Comparison of ENCODE assay signal across 15 mouse cellular contexts in genomic region chr3:56536178-56536577, GRCm38 (mm10).
DNase-seq lines count a peak whose midpoint lies in the region; ATAC-seq and TF ChIP-seq lines count a peak whose summit lies in the region.
"Had no signal": no experiment of that assay in that cellular context is flagged by ENCODE, and none has a peak within 500 bp of the region (broad histone marks: within the 10 kb centered on the region; RNA-seq: fewer than 3 reads in every experiment).

No protein-coding gene starts in this region.

- TF ChIP-seq POLR2A in lung, adult 2 months (IDR thresholded peaks at IDR 0.05; ENCODE audit: borderline replicate concordance, extremely low read depth, low read depth, low read length), result no peak

- H3K4me3 ChIP-seq in hindbrain, postnatal 0 days (ENCODE audit: low read length), result no peak overlapping the region
- no peak overlapping the region for H3K4me3 ChIP-seq in hindbrain, embryonic 12.5 days
- H3K4me3 ChIP-seq in lung, adult 2 months (replicated peaks; ENCODE audit: extremely low read depth, low read depth, low read length), result no peak overlapping the region
- H3K4me3 ChIP-seq: forebrain, embryonic 10.5 days; heart, embryonic 13.5 days; hindbrain, embryonic 13.5 days; limb, embryonic 10.5 days; midbrain, embryonic 12.5 days had no signal

- no peaks in the 10 kb centered on the region for H3K27me3 ChIP-seq in hindbrain, postnatal 0 days (ENCODE audit: insufficient read depth, low read length)
- H3K27me3 ChIP-seq in hindbrain, embryonic 12.5 days, result no peaks in the 10 kb centered on the region
- H3K27me3 ChIP-seq: heart, embryonic 13.5 days; hindbrain, embryonic 13.5 days; midbrain, embryonic 12.5 days had no signal

- H3K27ac ChIP-seq in hindbrain, postnatal 0 days, result no peak overlapping the region
- no peak overlapping the region for H3K27ac ChIP-seq in hindbrain, embryonic 12.5 days
- H3K27ac ChIP-seq: forebrain, embryonic 10.5 days; heart, embryonic 13.5 days; hindbrain, embryonic 13.5 days; limb, embryonic 10.5 days; midbrain, embryonic 12.5 days had no signal

- no peaks in the 10 kb centered on the region for H3K4me1 ChIP-seq in hindbrain, postnatal 0 days (ENCODE audit: insufficient read depth, low read length)
- H3K4me1 ChIP-seq in hindbrain, embryonic 12.5 days, result no peaks in the 10 kb centered on the region
- no peaks in the 10 kb centered on the region for H3K4me1 ChIP-seq in lung, adult 2 months (ENCODE audit: control insufficient read depth, insufficient read depth, low read length)
- H3K4me1 ChIP-seq: forebrain, embryonic 10.5 days; heart, embryonic 13.5 days; hindbrain, embryonic 13.5 days; limb, embryonic 10.5 days; midbrain, embryonic 12.5 days had no signal

- H3K9ac ChIP-seq in hindbrain, postnatal 0 days (replicated peaks; ENCODE audit: low read length), result no peak overlapping the region
- H3K9ac ChIP-seq in hindbrain, embryonic 12.5 days, result no peak overlapping the region
- H3K9ac ChIP-seq: heart, embryonic 13.5 days; hindbrain, embryonic 13.5 days; midbrain, embryonic 12.5 days had no signal

- no peak for DNase-seq in hindbrain, postnatal 0 days (ENCODE audit: low spot score)
- DNase-seq in lung, postnatal 36 days, result peak; percentile 1
- no peak for DNase-seq in lung, adult 2 months
- peak; percentile 18 for DNase-seq in NIH3T3 (ENCODE audit: low read depth)
- DNase-seq in kidney, postnatal 14 days, result peak; percentile 2
- no peak for DNase-seq in T-cell, adult 2 months (ENCODE audit: low spot score)
- DNase-seq: adrenal gland, adult 2 months; cerebellum, adult 18-20 months; right cerebral cortex, adult 18-20 months had no signal

- TF ChIP-seq CTCF in hindbrain, postnatal 0 days (IDR thresholded peaks at IDR 0.05; ENCODE audit: low read depth), result peak; percentile 12; the same call in 1 of the 2 replicates
- no peak for TF ChIP-seq CTCF in lung, adult 2 months (IDR thresholded peaks at IDR 0.05; ENCODE audit: insufficient read depth, low read length)

- no peaks in the 10 kb centered on the region for H3K36me3 ChIP-seq in hindbrain, postnatal 0 days (ENCODE audit: insufficient read depth, low read length)
- no peaks in the 10 kb centered on the region for H3K36me3 ChIP-seq in hindbrain, embryonic 12.5 days
- H3K36me3 ChIP-seq: forebrain, embryonic 10.5 days; heart, embryonic 13.5 days; hindbrain, embryonic 13.5 days; limb, embryonic 10.5 days; midbrain, embryonic 12.5 days had no signal

- WGBS in hindbrain, postnatal 0 days, result 85% methylated on average over 2 of the region's 2 CpGs
- 91% methylated on average over 2 of the region's 2 CpGs for WGBS in hindbrain, embryonic 12.5 days
- 80% methylated on average over 2 of the region's 2 CpGs for WGBS in lung, adult 2 months

- ATAC-seq in hindbrain, postnatal 0 days, result no peak
- no peak for ATAC-seq in hindbrain, embryonic 12.5 days (ENCODE audit: low FRiP score)

- no peak overlapping the region for H3K4me2 ChIP-seq in hindbrain, postnatal 0 days (ENCODE audit: low read depth, low read length)
- H3K4me2 ChIP-seq in hindbrain, embryonic 12.5 days (replicated peaks), result no peak overlapping the region
- H3K4me2 ChIP-seq: heart, embryonic 13.5 days; hindbrain, embryonic 13.5 days; midbrain, embryonic 12.5 days had no signal

- H3K9me3 ChIP-seq in hindbrain, postnatal 0 days (ENCODE audit: low read length), result no peaks in the 10 kb centered on the region
- H3K9me3 ChIP-seq in hindbrain, embryonic 12.5 days (replicated peaks), result no peaks in the 10 kb centered on the region
- H3K9me3 ChIP-seq: forebrain, embryonic 10.5 days; heart, embryonic 13.5 days; hindbrain, embryonic 13.5 days; limb, embryonic 10.5 days; midbrain, embryonic 12.5 days had no signal

Comparison
In these comparisons a context has a peak if more than half of its experiments do, and no peak if none do; other contexts are left out.
1. DNase-seq: peak in lung, postnatal 36 days (single experiment), NIH3T3 (single experiment) and kidney, postnatal 14 days (single experiment); none in hindbrain, postnatal 0 days (single experiment), lung, adult 2 months (single experiment) and T-cell, adult 2 months (single experiment).